Mouse (Mus musculus) bone marrow, adult 2 months (tissue): ENCODE measurements around the gene Manba. TPM values are rescaled to one million over a fixed set of nuclear protein-coding genes. Genes with fewer than 3 reads are reported as not detected.

Experiments
- H3K27ac ChIP-seq: fragments of 200-500 bp; 2 replicates; pipeline ENCODE4 v1.5.1; 2012; ENCODE audit warnings: low read depth, mild to moderate bottlenecking, control low read depth, inconsistent platforms, low read length; ENCODE audit not compliant: control insufficient read depth, poor library complexity, insufficient read depth
- H3K4me1 ChIP-seq: fragments of 200-500 bp; 2 replicates; pipeline ENCODE4 v1.6.1; 2011; ENCODE audit warnings: low read length; ENCODE audit not compliant: control insufficient read depth, insufficient read depth
- H3K4me3 ChIP-seq: fragments of 200-500 bp; replicated peaks from 2 replicates; pipeline ENCODE3; 2011; ENCODE audit warnings: mild to moderate bottlenecking, low read depth, low read length, control low read depth; ENCODE audit not compliant: control insufficient read depth
- CTCF ChIP-seq: fragments of 200-500 bp; IDR thresholded peaks from 2 replicates; pipeline ENCODE4 v1.5.1; 2011; ENCODE audit warnings: low read length, control low read depth; ENCODE audit not compliant: control insufficient read depth, insufficient read depth
- POLR2A ChIP-seq: fragments of 200-500 bp; IDR thresholded peaks from 2 replicates; pipeline ENCODE4 v1.6.1; 2011; ENCODE audit warnings: low read depth, mild to moderate bottlenecking, control low read depth, low read length, borderline replicate concordance; ENCODE audit not compliant: control insufficient read depth
- WGBS: fragments of 180-500 bp; shearing (Covaris S2); methylation state at CpG from one replicate; pipeline ENCODE4 v1.1.7; 2018; 5-methylcytosine and 5-hydroxymethylcytosine counted together
- polyA plus RNA-seq: library from polyadenylated mRNA; stranded (reverse); fragments of >200 nt; gene quantifications from 2 replicates; pipeline ENCODE4 v1.2.4, GENCODE M21; 2011; ENCODE audit warnings: low replicate concordance; ENCODE audit not compliant: missing spikeins, insufficient read depth, insufficient read length

The Manba gene
- polyA plus RNA-seq, 1 experiment, result 21.0 TPM

GRCm38 (mm10) chr3:135556851-135557662 is 71.6 kb downstream of the Manba start:
- TF ChIP-seq CTCF, result no peak
- no peak for TF ChIP-seq POLR2A

GRCm38 (mm10) chr3:135562036-135562435 is 76.6 kb downstream of the Manba start:
- TF ChIP-seq POLR2A (no peak), CTCF (no peak)
- WGBS, result 81% methylated on average over 7 of the region's 7 CpGs
- Histone ChIP-seq H3K27ac (no peak overlapping the region), H3K4me3 (no peak overlapping the region), H3K4me1 (no peaks in the 10 kb centered on the region; the same call in 1 of the 2 replicates)

More at GRCm38 (mm10) chr3:135556851-135557662, 71.6 kb downstream of the Manba start:
- H3K4me3 ChIP-seq, result no peak overlapping the region
- no peaks in the 10 kb centered on the region for H3K4me1 ChIP-seq
- H3K27ac ChIP-seq, result no peak overlapping the region
- 89% methylated on average over 12 of the region's 12 CpGs for WGBS

GRCm38 (mm10) chr3:135563163-135563689 is 77.8 kb downstream of the Manba start:
- no peak overlapping the region for H3K4me3 ChIP-seq
- peaks cover 1% of the 10 kb centered on the region; the same call in 1 of the 2 replicates for H3K4me1 ChIP-seq
- H3K27ac ChIP-seq, result no peak overlapping the region
- 98% methylated on average over 17 of the region's 17 CpGs for WGBS
- TF ChIP-seq CTCF (no peak), POLR2A (no peak)

GRCm38 (mm10) chr3:135564706-135565105 is 79.3 kb downstream of the Manba start:
- Histone ChIP-seq H3K27ac (no peak overlapping the region), H3K4me3 (no peak overlapping the region), H3K4me1 (peaks cover 1% of the 10 kb centered on the region; the same call in 1 of the 2 replicates)
- TF ChIP-seq POLR2A (no peak), CTCF (no peak)
- WGBS, result 92% methylated on average over 9 of the region's 9 CpGs

GRCm38 (mm10) chr3:135565306-135565705 is 79.9 kb downstream of the Manba start:
- Histone ChIP-seq H3K27ac (no peak overlapping the region), H3K4me1 (peaks cover 1% of the 10 kb centered on the region; the same call in 1 of the 2 replicates), H3K4me3 (no peak overlapping the region)
- 41% methylated on average over 4 of the region's 4 CpGs for WGBS
- TF ChIP-seq POLR2A (no peak), CTCF (no peak)

GRCm38 (mm10) chr3:135567888-135568287 is 82.5 kb downstream of the Manba start:
- peaks cover 1% of the 10 kb centered on the region; the same call in 1 of the 2 replicates for H3K4me1 ChIP-seq
- H3K4me3 ChIP-seq, result no peak overlapping the region
- no peak for TF ChIP-seq POLR2A
- TF ChIP-seq CTCF, result no peak
- 63% methylated on average over 6 of the region's 6 CpGs for WGBS
- H3K27ac ChIP-seq, result no peak overlapping the region

- WGBS, result 51% methylated on average over 5 of the region's 5 CpGs
- peaks cover 1% of the 10 kb centered on the region; the same call in 1 of the 2 replicates for H3K4me1 ChIP-seq
- H3K27ac ChIP-seq, result no peak overlapping the region
- H3K4me3 ChIP-seq, result no peak overlapping the region
- no peak for TF ChIP-seq POLR2A
- no peak for TF ChIP-seq CTCF
Measured at GRCm38 (mm10) chr3:135568633-135569032, 83.2 kb downstream of the Manba start.

- Histone ChIP-seq H3K4me1 (peaks cover 1% of the 10 kb centered on the region; the same call in 1 of the 2 replicates), H3K27ac (no peak overlapping the region), H3K4me3 (no peak overlapping the region)
- WGBS, result 81% methylated on average over 13 of the region's 13 CpGs
- TF ChIP-seq POLR2A (no peak), CTCF (no peak)
Measured at GRCm38 (mm10) chr3:135571540-135571939, 86.1 kb downstream of the Manba start.
